Mouse (Mus musculus) neural tube, embryonic 10.5 days (tissue): ENCODE measurements around the gene Ajm1.

Source experiments
- DNase-seq: peaks from one replicate; pipeline ENCODE4 v3.0.0-alpha.2; 2017; ENCODE audit warnings: low spot score; ENCODE audit errors: extremely low spot score

Ajm1 gene

GRCm38 (mm10) chr2:25534178-25534865, 47.2 kb downstream of the Ajm1 start:
- DNase-seq, result no peak

GRCm38 (mm10) chr2:25533707-25534106, 47.9 kb downstream of the Ajm1 start:
- DNase-seq, result no peak

GRCm38 (mm10) chr2:25526510-25527302, 54.9 kb downstream of the Ajm1 start:
- no peak for DNase-seq
